Mouse (Mus musculus) MEL-GATA-1-ER (cell line): ENCODE measurements around the gene Taok2.
"Not testable (repeated sequence)": the region's sequence is repeated elsewhere in the genome, so short reads cannot be mapped to it uniquely, and the experiment has no call there.

ENCODE experiments used
- DNase-seq: peaks from one replicate; pipeline ENCODE4 v3.0.0-alpha.2; 2012; ENCODE audit warnings: low read depth; ENCODE audit errors: extremely low read depth

The Taok2 gene

DNA sequence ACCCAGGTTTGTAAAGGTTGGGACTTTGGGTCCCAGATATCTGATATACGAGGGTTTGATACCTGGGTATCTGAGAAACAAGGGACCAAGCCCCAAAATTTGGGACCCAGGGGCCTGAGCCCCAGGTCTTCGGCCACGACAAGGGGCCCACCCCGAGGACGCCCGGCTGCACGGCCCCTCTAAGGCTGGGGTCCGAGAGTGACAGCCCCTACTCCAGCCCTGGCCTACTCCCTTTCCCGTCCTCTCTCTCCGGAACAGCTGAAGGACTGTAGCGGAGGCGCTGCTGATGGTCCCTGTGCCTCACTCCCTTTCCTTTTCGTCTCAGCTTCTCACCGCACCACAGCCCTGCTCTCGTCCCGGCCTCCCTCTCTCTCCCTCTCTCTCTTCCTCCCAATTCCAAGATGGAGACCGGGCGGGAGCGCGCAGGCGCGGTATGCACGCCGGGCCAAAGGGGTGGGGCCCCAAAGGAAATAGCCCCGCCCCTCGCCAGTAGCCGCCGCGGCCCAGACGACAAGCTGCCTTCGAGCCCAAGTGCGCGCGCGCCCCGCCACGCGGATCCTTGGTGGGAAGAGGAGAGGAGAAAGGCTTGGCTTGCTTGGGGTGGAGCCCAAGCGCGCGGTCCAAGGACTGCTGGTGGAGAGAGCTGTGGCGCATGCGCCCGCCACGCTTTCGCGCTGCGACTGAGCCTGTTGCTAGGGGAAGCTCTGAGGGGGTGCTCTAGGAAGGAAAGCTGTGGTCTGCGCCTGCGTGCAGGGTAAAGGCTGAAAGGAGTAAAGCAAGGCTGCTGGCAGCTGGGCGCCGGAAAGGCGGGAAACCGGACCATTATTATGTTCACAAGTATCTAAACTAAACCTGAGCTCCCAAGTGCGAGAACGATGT lies at the start of gene Taok2:
Gene Taok2, minus strand, starts transcription at position 418 of the 879 bp plus-strand sequence.
- peak; percentile 98 for DNase-seq

DNA sequence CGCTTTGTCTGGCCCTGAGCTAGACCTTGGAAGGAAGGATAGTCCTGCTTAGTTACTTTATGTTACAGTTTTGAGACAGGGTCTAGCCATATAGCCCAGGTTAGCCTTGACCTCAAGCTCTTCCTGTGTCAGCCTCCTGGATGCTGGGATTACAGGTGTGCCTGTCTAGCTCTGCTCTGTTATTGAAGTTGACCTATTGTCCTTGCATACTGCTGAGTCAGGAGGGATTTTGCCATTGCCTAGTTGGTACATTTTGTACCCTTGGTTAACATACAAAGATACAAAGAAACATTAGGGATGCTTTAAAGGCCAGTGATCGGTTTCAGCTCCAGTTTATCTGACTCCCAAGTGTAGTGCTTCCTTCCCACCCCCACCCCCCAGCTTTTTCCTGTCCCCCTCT lies 48.1 kb upstream of the Taok2 start:
- DNase-seq: no peak

GRCm38 (mm10) chr7:126929046-126929445 lies 44.5 kb upstream of the Taok2 start:
- no peak for DNase-seq

DNA sequence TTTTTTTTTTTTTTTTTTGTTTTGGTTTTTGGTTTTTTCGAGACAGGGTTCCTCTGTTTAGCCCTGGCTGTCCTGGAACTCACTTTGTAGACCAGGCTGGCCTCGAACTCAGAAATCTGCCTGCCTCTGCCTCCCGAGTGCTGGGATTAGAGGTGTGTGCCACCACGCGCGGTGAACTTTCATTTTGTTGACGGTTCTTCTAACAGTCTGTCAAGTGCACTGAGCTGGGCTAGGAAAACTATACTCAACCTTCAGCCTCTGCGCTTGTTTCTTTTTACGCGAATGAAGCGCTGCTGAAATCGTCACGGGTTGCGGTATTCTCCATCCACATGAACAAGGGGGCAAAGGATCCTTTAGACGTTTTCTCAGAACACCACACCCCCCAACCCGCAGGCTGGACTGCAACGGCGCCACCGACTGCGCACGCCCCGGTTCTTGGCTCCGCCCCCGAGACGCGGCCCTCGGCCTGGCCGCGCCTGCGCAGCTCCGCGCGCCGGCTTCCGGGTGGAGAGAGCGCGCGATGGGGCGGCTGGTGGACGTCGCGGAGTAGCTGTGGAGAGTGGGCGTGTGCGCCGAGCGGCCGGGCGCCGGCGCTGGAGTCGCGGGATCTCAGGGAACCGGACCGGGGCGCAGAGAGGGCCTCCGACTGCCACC lies 44.0 kb upstream of the Taok2 start, which contains the start of gene Kctd13:
Gene Kctd13, plus strand, starts transcription at position 496 of the 654 bp plus-strand sequence.
- DNase-seq: peak; percentile 68

DNA sequence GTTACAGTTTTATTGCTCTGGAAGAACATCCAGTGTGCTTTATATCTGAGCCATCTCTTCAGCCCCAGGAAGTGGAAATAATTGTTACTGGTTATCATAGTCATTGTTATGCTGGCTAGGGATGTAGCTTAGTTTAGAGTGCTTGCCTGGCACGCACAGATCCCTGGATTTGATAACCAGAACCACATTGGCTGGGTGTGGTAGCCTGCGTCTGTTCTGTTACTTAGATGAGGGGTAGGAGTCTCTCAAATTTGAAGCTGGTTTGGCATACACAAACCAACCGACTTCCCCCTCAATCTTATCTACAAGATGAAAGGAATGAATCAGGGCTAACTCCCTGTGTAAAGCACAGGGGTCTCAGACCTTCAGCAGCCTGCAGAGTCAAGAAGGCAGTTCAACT lies 41.8 kb upstream of the Taok2 start:
- DNase-seq: no peak

GRCm38 (mm10) chr7:126923999-126924398 lies 39.5 kb upstream of the Taok2 start:
- no peak for DNase-seq

- DNase-seq: no peak
Observed at GRCm38 (mm10) chr7:126922624-126923060, 38.1 kb upstream of the Taok2 start, which contains the start of gene Tmem219. Gene Tmem219, minus strand, starts transcription at chr7:126922917.

- no peak for DNase-seq
Observed at GRCm38 (mm10) chr7:126921563-126921962, 37.1 kb upstream of the Taok2 start.

GRCm38 (mm10) chr7:126919973-126920372 lies 35.5 kb upstream of the Taok2 start:
- DNase-seq: no peak

DNA sequence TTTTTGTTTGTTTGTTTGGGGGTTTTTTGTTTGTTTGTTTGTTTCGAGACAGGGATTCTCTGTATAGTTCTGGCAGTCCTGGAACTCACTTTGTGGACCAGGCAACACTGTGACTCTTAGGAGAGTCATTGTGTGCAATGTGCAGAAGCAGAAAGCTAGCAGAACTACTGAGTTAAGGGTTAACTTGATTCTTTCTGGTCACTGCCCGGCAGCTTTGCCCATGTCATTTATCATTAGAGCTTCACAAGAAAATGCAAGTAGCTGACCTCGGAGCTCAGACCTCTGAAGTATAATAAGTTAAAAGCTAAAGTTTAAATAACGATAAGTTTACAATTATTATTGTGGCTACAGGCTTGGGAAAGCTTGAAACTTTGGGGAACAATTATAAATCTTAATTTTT lies 33.9 kb upstream of the Taok2 start:
- DNase-seq: not testable (repeated sequence)

DNA sequence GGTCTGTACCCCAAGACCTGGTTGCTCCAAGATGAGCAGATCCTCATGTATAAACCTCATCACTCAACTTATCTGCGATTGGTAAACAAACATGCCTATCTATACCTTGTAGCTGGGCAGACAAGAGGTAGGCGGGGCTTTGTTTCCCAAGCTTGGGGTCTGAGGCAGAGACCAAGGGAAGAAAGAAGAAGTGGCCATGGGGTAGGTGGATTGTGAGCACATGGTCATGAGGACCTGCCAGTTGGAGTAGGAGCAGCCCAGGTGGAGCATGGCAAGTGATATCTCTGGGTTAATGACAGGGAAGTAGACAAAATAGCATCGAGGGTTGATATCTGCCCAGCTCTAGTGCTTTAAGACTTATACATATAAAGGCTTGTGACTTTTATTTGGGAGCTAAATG lies 30.3 kb upstream of the Taok2 start:
- no peak for DNase-seq

GRCm38 (mm10) chr7:126905590-126905989 lies 21.1 kb upstream of the Taok2 start:
- DNase-seq: no peak

GRCm38 (mm10) chr7:126899781-126900180 lies 15.3 kb upstream of the Taok2 start:
- not testable (repeated sequence) for DNase-seq

GRCm38 (mm10) chr7:126898102-126898990 lies 13.8 kb upstream of the Taok2 start:
- peak; percentile 52 for DNase-seq

GRCm38 (mm10) chr7:126897390-126898101 lies 13.0 kb upstream of the Taok2 start:
- peak; percentile 83 for DNase-seq

- no peak for DNase-seq
Observed at GRCm38 (mm10) chr7:126896912-126897311, 12.4 kb upstream of the Taok2 start.

- no peak for DNase-seq
Observed at GRCm38 (mm10) chr7:126888852-126889251, 4.3 kb upstream of the Taok2 start.

DNA sequence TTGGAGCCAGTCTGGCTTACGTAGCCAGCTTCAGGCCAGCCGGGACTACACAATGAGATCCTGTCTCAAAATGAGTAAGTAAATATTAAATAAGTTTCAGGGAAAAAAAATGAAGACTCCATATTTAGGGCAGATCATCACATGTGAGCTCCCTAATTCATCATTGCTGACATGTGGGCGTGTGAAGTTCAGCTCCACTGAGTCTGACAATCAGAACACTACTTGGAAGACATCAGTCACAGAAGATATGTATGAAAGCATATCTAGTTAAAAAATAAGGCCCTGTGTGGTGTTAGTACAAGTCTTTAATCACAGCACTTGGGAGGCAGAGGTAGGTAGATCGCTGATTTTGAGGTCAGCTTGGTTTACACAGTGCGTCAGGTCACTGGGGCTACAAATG lies 2.8 kb upstream of the Taok2 start:
- DNase-seq: no peak

GRCm38 (mm10) chr7:126883731-126884181 lies 747 bp downstream of the Taok2 start:
- DNase-seq: no peak

- DNase-seq: no peak
Observed at GRCm38 (mm10) chr7:126881040-126881439, 3.5 kb downstream of the Taok2 start.

DNA sequence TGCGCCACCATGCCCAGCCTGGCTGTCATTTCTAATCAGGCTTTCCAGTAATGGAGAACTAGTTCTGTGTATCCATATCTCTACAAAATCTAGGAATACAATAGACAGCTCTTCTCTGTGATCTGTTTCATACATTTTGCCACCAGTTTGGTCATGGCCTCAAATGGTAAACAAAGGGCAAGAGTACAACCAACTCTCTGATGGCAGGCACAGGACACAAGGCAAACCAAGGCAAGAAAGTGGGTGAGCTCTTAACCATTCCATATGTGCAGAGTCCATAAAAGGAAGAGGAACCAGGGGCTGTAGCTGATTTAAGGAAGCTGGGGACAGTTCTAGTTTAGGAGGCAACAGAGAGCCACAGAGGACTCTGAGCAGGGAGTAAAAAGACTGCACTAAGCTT lies 7.3 kb downstream of the Taok2 start:
- no peak for DNase-seq
